ENCODE assay signal across 8 mouse cellular contexts in genomic region chr1:119457993-119458605, GRCm38 (mm10). TPM values are rescaled to one million over a fixed set of nuclear protein-coding genes. Genes with fewer than 3 reads are reported as not detected.
DNase-seq lines count a peak whose midpoint lies in the region; ATAC-seq lines count a peak whose summit lies in the region.

No protein-coding gene starts in this region.

- H3K9me3 ChIP-seq in intestine, embryonic 14.5 days (ENCODE audit: control insufficient read depth, low read length): no peaks in the 10 kb centered on the region
- H3K9me3 ChIP-seq in midbrain, embryonic 15.5 days: no peaks in the 10 kb centered on the region

- no peaks in the 10 kb centered on the region for H3K4me1 ChIP-seq in intestine, embryonic 14.5 days (replicated peaks; ENCODE audit: control insufficient read depth, insufficient read depth, low read length)
- 0 out of 2 replicates have a peak, but pooled peaks cover 4% of the 10 kb centered on the region for H3K4me1 ChIP-seq in midbrain, embryonic 15.5 days

- H3K27ac ChIP-seq in intestine, embryonic 14.5 days (ENCODE audit: low read depth): no peak overlapping the region
- no peak overlapping the region for H3K27ac ChIP-seq in midbrain, embryonic 15.5 days

- peak; percentile 59 for DNase-seq in urinary bladder, postnatal 14 days (ENCODE audit: low spot score)
- no peak for DNase-seq in urinary bladder, postnatal 10 days (ENCODE audit: low spot score)
- DNase-seq in cerebellum, postnatal 10 days: peak; percentile 83 to 87
- DNase-seq in frontal cortex, postnatal 25 days (ENCODE audit: low spot score in 2 of 2): peak; percentile 47 to 58
- peak; percentile 76 for DNase-seq in intestine, embryonic 14.5 days (ENCODE audit: low spot score)
- DNase-seq in left cerebral cortex, postnatal 25 days (ENCODE audit: low spot score in 2 of 2): peak; percentile 68 to 74
- peak; percentile 13 to 56 for DNase-seq in spleen, postnatal 10 days (ENCODE audit: low spot score in 2 of 2)

- no peaks in the 10 kb centered on the region for H3K27me3 ChIP-seq in intestine, embryonic 14.5 days (replicated peaks; ENCODE audit: control insufficient read depth, insufficient read depth, low read length)
- H3K27me3 ChIP-seq in midbrain, embryonic 15.5 days (replicated peaks): no peaks in the 10 kb centered on the region

- ATAC-seq in intestine, embryonic 14.5 days (replicated peaks; ENCODE audit: low FRiP score, low TSS enrichment, low read depth): no peak
- ATAC-seq in midbrain, embryonic 15.5 days (replicated peaks): peak; percentile 38

- no peak overlapping the region for H3K4me3 ChIP-seq in intestine, embryonic 14.5 days (ENCODE audit: low read depth, low read length)
- H3K4me3 ChIP-seq in midbrain, embryonic 15.5 days: no peak overlapping the region

- WGBS in intestine, embryonic 14.5 days: 12% methylated on average over 10 of the region's 10 CpGs
- WGBS in midbrain, embryonic 15.5 days: 17% methylated on average over 10 of the region's 10 CpGs

- H3K36me3 ChIP-seq in intestine, embryonic 14.5 days (ENCODE audit: control insufficient read depth, insufficient read depth, low read length): no peaks in the 10 kb centered on the region
- H3K36me3 ChIP-seq in midbrain, embryonic 15.5 days (replicated peaks): no peaks in the 10 kb centered on the region

- H3K4me2 ChIP-seq in intestine, embryonic 14.5 days (ENCODE audit: low read length): no peak overlapping the region
- H3K4me2 ChIP-seq in midbrain, embryonic 15.5 days: no peak overlapping the region

- intact Hi-C loops in left cerebral cortex, postnatal 25 days (cut with DNase I): loop anchor here (5.0 to 10.0 kb wide), 2 partner anchors 219 to 477 kb away; no protein-coding TSS in a partner anchor

- no peak overlapping the region for H3K9ac ChIP-seq in intestine, embryonic 14.5 days (ENCODE audit: low read length)
- H3K9ac ChIP-seq in midbrain, embryonic 15.5 days: no peak overlapping the region

RNA-seq across cellular contexts. Expression of gene Inhbb, which starts 36.1 kb away (rescaled TPM):
- 0.05 and 0.08 TPM in 2 replicates for polyA plus RNA-seq in intestine, embryonic 14.5 days (2014; fragmentation: Nextera tagmentation; extraction: Ambion mirVana)
- 1 to 10 TPM; 4.6 to 5.8 TPM for total RNA-seq in left cerebral cortex, postnatal 25 days (2021)
- 2.4 and 2.5 TPM in 2 replicates for polyA plus RNA-seq in midbrain, embryonic 15.5 days (2015; fragmentation: Nextera tagmentation; extraction: Ambion mirVana)

RNA-seq across cellular contexts. Expression of gene Ralb, which starts 46.5 kb away (rescaled TPM):
- 124 and 127 TPM in 2 replicates for polyA plus RNA-seq in intestine, embryonic 14.5 days (2014; fragmentation: Nextera tagmentation; extraction: Ambion mirVana)
- 10 to 100 TPM; 22.7 to 24.0 TPM for total RNA-seq in left cerebral cortex, postnatal 25 days (2021)
- 60.2 and 62.1 TPM in 2 replicates for polyA plus RNA-seq in midbrain, embryonic 15.5 days (2015; fragmentation: Nextera tagmentation; extraction: Ambion mirVana)
